Mouse (Mus musculus): ENCODE results near the gene Gm8369.

DNA sequence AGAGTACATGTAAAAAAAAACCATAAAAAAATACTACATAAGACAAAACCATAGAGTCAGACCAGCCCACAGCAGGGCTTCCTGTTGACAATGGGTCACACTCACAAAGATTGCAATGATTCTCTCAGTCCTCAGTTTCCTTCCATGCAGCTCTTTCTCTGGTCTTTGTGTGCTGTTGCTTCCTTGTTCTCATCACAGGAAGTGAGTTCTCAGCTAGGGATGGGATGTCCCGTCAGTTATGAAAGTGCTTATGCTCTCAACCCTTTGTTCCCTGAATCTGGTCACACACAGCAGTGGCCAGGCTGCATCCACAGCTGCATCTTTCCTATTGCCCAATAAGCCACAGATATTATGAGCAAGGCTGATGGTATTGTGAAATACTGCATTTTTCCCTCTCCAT is 27.7 kb downstream of the Gm8369 start:
- no peak for TF ChIP-seq CTCF (IDR thresholded peaks at IDR 0.05; ENCODE audit: borderline replicate concordance, extremely low read depth, insufficient read depth, insufficient read length)
- TF ChIP-seq POLR2A (IDR thresholded peaks at IDR 0.05; ENCODE audit: borderline replicate concordance, extremely low read depth, insufficient read depth, insufficient read length, poor library complexity, severe bottlenecking): no peak

Measured in brain, embryonic 14.5 days (tissue).